Mouse (Mus musculus): Measurements from ENCODE around the gene Ace. TPM values are rescaled to one million over a fixed set of nuclear protein-coding genes. Genes with fewer than 3 reads are reported as not detected.

Gene Ace
- polyA plus RNA-seq, 1 experiment from 2014 or later, result 2.1 TPM

DNA sequence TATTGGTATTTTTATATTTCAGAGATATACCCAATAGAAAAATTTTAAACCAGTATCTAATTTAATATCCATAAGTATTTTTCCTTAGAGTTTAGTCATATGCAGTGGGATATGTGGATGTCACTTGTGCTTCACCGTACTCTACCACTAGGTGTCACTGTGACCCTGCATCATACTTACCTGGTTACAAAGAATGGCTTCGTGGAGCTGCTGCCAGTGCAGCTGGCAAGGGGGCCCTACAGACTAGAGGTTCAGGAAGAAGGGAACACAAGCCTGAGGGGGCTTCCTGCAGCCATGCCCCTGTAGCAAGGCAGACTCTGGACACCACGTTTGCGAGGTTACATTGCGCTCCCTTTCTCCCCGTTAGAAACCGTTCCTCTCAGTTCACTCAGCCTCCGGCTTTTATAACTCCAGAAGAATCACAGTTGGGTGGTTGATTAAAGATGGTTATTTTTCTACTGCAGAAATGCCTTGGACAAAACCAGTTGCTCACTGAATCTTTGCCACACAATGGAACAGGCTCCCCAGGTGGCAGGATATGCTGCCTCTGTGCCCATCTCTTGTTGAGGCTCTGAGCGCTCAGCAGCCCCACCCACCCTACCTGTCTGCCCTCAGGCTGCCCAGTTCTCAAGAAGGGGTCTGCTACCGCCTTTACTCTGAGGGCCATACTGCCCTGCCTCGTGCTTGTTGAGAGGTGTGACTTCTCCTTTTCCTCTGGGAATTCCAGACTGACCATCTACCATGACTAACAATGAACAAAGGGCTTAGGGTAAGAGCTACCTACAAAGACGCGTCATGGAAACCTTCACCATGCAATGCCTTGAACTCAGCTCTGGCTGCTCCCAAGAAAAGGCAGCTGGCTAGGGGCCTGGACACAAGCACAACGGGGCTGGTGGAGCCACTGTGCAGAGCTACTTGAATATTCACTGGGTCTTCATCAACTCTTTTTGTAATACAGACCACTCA is 40.4 kb upstream of the Ace start:
- WGBS, result 54% methylated on average over 14 of the region's 14 CpGs
- no peak overlapping the region for H3K27ac ChIP-seq (replicated peaks)
- no peaks in the 10 kb centered on the region for H3K9me3 ChIP-seq (ENCODE audit: control insufficient read depth, low read length)
- no peaks in the 10 kb centered on the region for H3K27me3 ChIP-seq (ENCODE audit: control insufficient read depth, insufficient read depth, low read length)
- DNase-seq (ENCODE audit: low spot score), result peak; percentile 72
- no peaks in the 10 kb centered on the region for H3K4me1 ChIP-seq (replicated peaks; ENCODE audit: control insufficient read depth, insufficient read depth)
- H3K9ac ChIP-seq (ENCODE audit: low read length), result no peak overlapping the region
- no peak overlapping the region for H3K4me2 ChIP-seq (replicated peaks; ENCODE audit: low read depth)
- TF ChIP-seq EP300 (optimal IDR thresholded peaks at IDR 0.05), result no peak
- peak; percentile 95 for TF ChIP-seq CTCF (IDR thresholded peaks at IDR 0.05; ENCODE audit: low read depth)
- peak; percentile 66 for ATAC-seq (ENCODE audit: low FRiP score, low TSS enrichment)
- H3K36me3 ChIP-seq (ENCODE audit: control insufficient read depth, insufficient read depth, low read length), result peaks cover 10% of the 10 kb centered on the region; the same call in 1 of the 2 replicates
- no peak overlapping the region for H3K4me3 ChIP-seq (ENCODE audit: low read depth, low read length)

GRCm38 (mm10) chr11:105928171-105928570 is 39.6 kb upstream of the Ace start:
- H3K27ac ChIP-seq (replicated peaks), result no peak overlapping the region
- DNase-seq (ENCODE audit: low spot score) (no peak), ATAC-seq (ENCODE audit: low FRiP score, low TSS enrichment) (no peak)
- H3K36me3 ChIP-seq (ENCODE audit: control insufficient read depth, insufficient read depth, low read length), result peaks cover 5% of the 10 kb centered on the region; the same call in 1 of the 2 replicates
- no peaks in the 10 kb centered on the region for H3K27me3 ChIP-seq (ENCODE audit: control insufficient read depth, insufficient read depth, low read length)
- no peak overlapping the region for H3K4me3 ChIP-seq (ENCODE audit: low read depth, low read length)
- 68% methylated on average over 5 of the region's 5 CpGs for WGBS
- H3K9me3 ChIP-seq (ENCODE audit: control insufficient read depth, low read length), result no peaks in the 10 kb centered on the region
- no peak overlapping the region for H3K4me2 ChIP-seq (replicated peaks; ENCODE audit: low read depth)
- TF ChIP-seq CTCF (IDR thresholded peaks at IDR 0.05; ENCODE audit: low read depth), result no peak
- no peak for TF ChIP-seq EP300 (optimal IDR thresholded peaks at IDR 0.05)
- H3K4me1 ChIP-seq (replicated peaks; ENCODE audit: control insufficient read depth, insufficient read depth), result no peaks in the 10 kb centered on the region
- H3K9ac ChIP-seq (ENCODE audit: low read length), result no peak overlapping the region

- DNase-seq (ENCODE audit: low spot score) (no peak), ATAC-seq (ENCODE audit: low FRiP score, low TSS enrichment) (no peak)
- no peak overlapping the region for H3K4me2 ChIP-seq (replicated peaks; ENCODE audit: low read depth)
- no peaks in the 10 kb centered on the region for H3K27me3 ChIP-seq (ENCODE audit: control insufficient read depth, insufficient read depth, low read length)
- H3K36me3 ChIP-seq (ENCODE audit: control insufficient read depth, insufficient read depth, low read length), result no peaks in the 10 kb centered on the region
- no peak overlapping the region for H3K27ac ChIP-seq (replicated peaks)
- TF ChIP-seq CTCF (IDR thresholded peaks at IDR 0.05; ENCODE audit: low read depth), result no peak
- no peak for TF ChIP-seq EP300 (optimal IDR thresholded peaks at IDR 0.05)
- H3K9me3 ChIP-seq (ENCODE audit: control insufficient read depth, low read length), result no peaks in the 10 kb centered on the region
- no peak overlapping the region for H3K9ac ChIP-seq (ENCODE audit: low read length)
- H3K4me3 ChIP-seq (ENCODE audit: low read depth, low read length), result no peak overlapping the region
- peaks cover 3% of the 10 kb centered on the region for H3K4me1 ChIP-seq (replicated peaks; ENCODE audit: control insufficient read depth, insufficient read depth)
- WGBS, result 80% methylated on average over 3 of the region's 3 CpGs
Observed at GRCm38 (mm10) chr11:105931380-105931779, 36.4 kb upstream of the Ace start.

GRCm38 (mm10) chr11:105933746-105934145 is 34.0 kb upstream of the Ace start:
- TF ChIP-seq EP300 (optimal IDR thresholded peaks at IDR 0.05) (no peak), CTCF (IDR thresholded peaks at IDR 0.05; ENCODE audit: low read depth) (no peak)
- Histone ChIP-seq H3K4me1 (replicated peaks; ENCODE audit: control insufficient read depth, insufficient read depth) (peaks cover 3% of the 10 kb centered on the region), H3K27me3 (ENCODE audit: control insufficient read depth, insufficient read depth, low read length) (no peaks in the 10 kb centered on the region), H3K9ac (ENCODE audit: low read length) (no peak overlapping the region), H3K4me2 (replicated peaks; ENCODE audit: low read depth) (no peak overlapping the region), H3K4me3 (ENCODE audit: low read depth, low read length) (no peak overlapping the region), H3K36me3 (ENCODE audit: control insufficient read depth, insufficient read depth, low read length) (no peaks in the 10 kb centered on the region), H3K27ac (replicated peaks) (0 out of 2 replicates have a peak overlapping the region, but pooled peaks have one; percentile 35), H3K9me3 (ENCODE audit: control insufficient read depth, low read length) (no peaks in the 10 kb centered on the region)
- ATAC-seq (ENCODE audit: low FRiP score, low TSS enrichment) (no peak), DNase-seq (ENCODE audit: low spot score) (no peak)
- 55% methylated on average over 8 of the region's 8 CpGs for WGBS

DNA sequence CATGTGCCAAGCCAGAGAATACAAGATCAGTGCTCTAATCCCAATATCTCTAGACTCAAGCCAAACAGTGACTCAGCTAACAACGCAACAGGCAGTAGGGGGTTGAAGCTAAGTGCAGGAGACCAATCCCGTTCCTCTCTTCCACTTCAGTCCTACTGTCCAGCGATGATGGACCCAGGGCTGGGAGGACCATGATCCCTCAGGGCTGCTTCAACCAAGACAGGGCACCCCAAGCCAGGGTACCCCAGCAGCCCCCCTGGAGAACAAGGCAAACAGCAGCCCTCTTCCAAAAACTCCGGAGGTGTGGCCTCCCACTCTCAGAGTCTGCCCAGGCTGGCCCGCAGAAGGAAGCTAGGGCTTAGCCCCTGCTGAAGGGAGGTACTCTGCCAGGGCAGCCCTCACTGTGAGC is 33.4 kb upstream of the Ace start:
- 38% methylated on average over 5 of the region's 5 CpGs for WGBS
- peak overlapping the region; percentile 67 for H3K27ac ChIP-seq (replicated peaks)

GRCm38 (mm10) chr11:105934816-105935215 is 32.9 kb upstream of the Ace start:
- Histone ChIP-seq H3K9ac (ENCODE audit: low read length) (no peak overlapping the region), H3K9me3 (ENCODE audit: control insufficient read depth, low read length) (no peaks in the 10 kb centered on the region), H3K4me2 (replicated peaks; ENCODE audit: low read depth) (no peak overlapping the region), H3K4me3 (ENCODE audit: low read depth, low read length) (no peak overlapping the region), H3K36me3 (ENCODE audit: control insufficient read depth, insufficient read depth, low read length) (no peaks in the 10 kb centered on the region), H3K4me1 (replicated peaks; ENCODE audit: control insufficient read depth, insufficient read depth) (peaks cover 3% of the 10 kb centered on the region), H3K27me3 (ENCODE audit: control insufficient read depth, insufficient read depth, low read length) (no peaks in the 10 kb centered on the region), H3K27ac (replicated peaks) (peak overlapping the region; percentile 67; the same call in 1 of the 2 replicates)
- ATAC-seq (ENCODE audit: low FRiP score, low TSS enrichment) (no peak; the same call in 1 of the 2 replicates), DNase-seq (ENCODE audit: low spot score) (no peak)
- WGBS, result 43% methylated on average over 6 of the region's 6 CpGs
- no peak for TF ChIP-seq CTCF (IDR thresholded peaks at IDR 0.05; ENCODE audit: low read depth)

More for the DNA sequence above, 33.4 kb upstream of the Ace start:
- peak; percentile 55; the same call in 1 of the 2 replicates for ATAC-seq (ENCODE audit: low FRiP score, low TSS enrichment)
- H3K9ac ChIP-seq (ENCODE audit: low read length), result no peak overlapping the region
- TF ChIP-seq CTCF (IDR thresholded peaks at IDR 0.05; ENCODE audit: low read depth), result no peak
- TF ChIP-seq EP300 (optimal IDR thresholded peaks at IDR 0.05), result no peak
- H3K4me2 ChIP-seq (replicated peaks; ENCODE audit: low read depth), result no peak overlapping the region
- H3K27me3 ChIP-seq (ENCODE audit: control insufficient read depth, insufficient read depth, low read length), result no peaks in the 10 kb centered on the region
- no peaks in the 10 kb centered on the region for H3K36me3 ChIP-seq (ENCODE audit: control insufficient read depth, insufficient read depth, low read length)
- H3K4me3 ChIP-seq (ENCODE audit: low read depth, low read length), result no peak overlapping the region
- H3K9me3 ChIP-seq (ENCODE audit: control insufficient read depth, low read length), result no peaks in the 10 kb centered on the region
- peaks cover 3% of the 10 kb centered on the region for H3K4me1 ChIP-seq (replicated peaks; ENCODE audit: control insufficient read depth, insufficient read depth)
- DNase-seq (ENCODE audit: low spot score), result no peak
